Mouse (Mus musculus) CD4-positive, CD25-positive, alpha-beta regulatory T cell, adult 4 months (primary cell): ENCODE measurements around the gene Pttg1. TPM values are rescaled to one million over a fixed set of nuclear protein-coding genes. Genes with fewer than 3 reads are reported as not detected.
A peak's percentile ranks its signal among the peaks of the same experiment; 100 is the strongest.

Source experiments
- ATAC-seq: one replicate; pipeline ENCODE4 v1.8.0; 2017
- polyA plus RNA-seq, 2 experiments: library from polyadenylated mRNA; unstranded; fragments of 100-300 nt; shearing (Covaris generic); gene quantifications; one replicate each; pipeline ENCODE4 v1.2.1; 2017

Pttg1 gene
- polyA plus RNA-seq, result 100 to 1,000 TPM; 183 to 195 TPM

- ATAC-seq, result peak; percentile 100
Observed at GRCm38 (mm10) chr11:43425824-43426413, at the start of gene Pttg1. Gene Pttg1, minus strand, starts transcription at chr11:43426251.

- ATAC-seq, result peak; percentile 89
Observed at GRCm38 (mm10) chr11:43474225-43474774, 48.2 kb upstream of the Pttg1 start, which contains the start of gene C1qtnf2. Gene C1qtnf2, plus strand, starts transcription at chr11:43474276.

GRCm38 (mm10) chr11:43473635-43474224 is 47.7 kb upstream of the Pttg1 start:
- no peak for ATAC-seq

- no peak for ATAC-seq
Observed at GRCm38 (mm10) chr11:43473115-43473514, 47.1 kb upstream of the Pttg1 start.

GRCm38 (mm10) chr11:43470881-43471820 is 45.1 kb upstream of the Pttg1 start:
- ATAC-seq, result no peak

- ATAC-seq, result no peak
Observed at GRCm38 (mm10) chr11:43470118-43470517, 44.1 kb upstream of the Pttg1 start.

GRCm38 (mm10) chr11:43463204-43463603 is 37.2 kb upstream of the Pttg1 start:
- no peak for ATAC-seq

- ATAC-seq, result no peak
Observed at GRCm38 (mm10) chr11:43452266-43452665, 26.2 kb upstream of the Pttg1 start.

GRCm38 (mm10) chr11:43451322-43451721 is 25.3 kb upstream of the Pttg1 start:
- ATAC-seq, result no peak

- no peak for ATAC-seq
Observed at GRCm38 (mm10) chr11:43449916-43450315, 23.9 kb upstream of the Pttg1 start.

- no peak for ATAC-seq
Observed at GRCm38 (mm10) chr11:43443183-43443582, 17.1 kb upstream of the Pttg1 start.

- no peak for ATAC-seq
Observed at GRCm38 (mm10) chr11:43441121-43441520, 15.1 kb upstream of the Pttg1 start.

GRCm38 (mm10) chr11:43434024-43434407 is 8.0 kb upstream of the Pttg1 start:
- ATAC-seq, result peak; percentile 25

GRCm38 (mm10) chr11:43433254-43434023 is 7.4 kb upstream of the Pttg1 start, which contains the start of gene Slu7:
Gene Slu7, plus strand, starts transcription at chr11:43433744.
- ATAC-seq, result peak; percentile 97

- no peak for ATAC-seq
Observed at GRCm38 (mm10) chr11:43426414-43426884, 398 bp upstream of the Pttg1 start.

GRCm38 (mm10) chr11:43425166-43425709 is 813 bp downstream of the Pttg1 start:
- no peak for ATAC-seq

- ATAC-seq, result no peak
Observed at GRCm38 (mm10) chr11:43424386-43424785, 1.7 kb downstream of the Pttg1 start.

- no peak for ATAC-seq
Observed at GRCm38 (mm10) chr11:43417201-43417600, 8.8 kb downstream of the Pttg1 start.

- ATAC-seq, result peak; percentile 60
Observed at GRCm38 (mm10) chr11:43412771-43413451, 13.1 kb downstream of the Pttg1 start.

GRCm38 (mm10) chr11:43411413-43411812 is 14.6 kb downstream of the Pttg1 start:
- peak; percentile 84 for ATAC-seq

- peak; percentile 66 for ATAC-seq
Observed at GRCm38 (mm10) chr11:43410291-43410690, 15.8 kb downstream of the Pttg1 start.
